Comparison of ENCODE assay signal across 9 mouse cellular contexts in genomic region chr3:62458284-62459013, GRCm38 (mm10). TPM values are rescaled to one million over a fixed set of nuclear protein-coding genes. Genes with fewer than 3 reads are reported as not detected.
DNase-seq lines count a peak whose midpoint lies in the region; ATAC-seq and TF ChIP-seq lines count a peak whose summit lies in the region.
"Had no signal": no experiment of that assay in that cellular context is flagged by ENCODE, and none has a peak within 500 bp of the region (broad histone marks: within the 10 kb centered on the region; RNA-seq: fewer than 3 reads in every experiment).

No protein-coding gene starts in this region.

- H3K4me3 ChIP-seq in embryonic facial prominence, embryonic 11.5 days (ENCODE audit: low read depth, low read length), result no peak overlapping the region
- H3K4me3 ChIP-seq in heart, embryonic 10.5 days, result no peak overlapping the region
- H3K4me3 ChIP-seq in kidney, postnatal 0 days (replicated peaks; ENCODE audit: low read depth, low read length), result no peak overlapping the region
- no peak overlapping the region for H3K4me3 ChIP-seq in liver, adult 2 months (ENCODE audit: insufficient read depth, low read depth, low read length)
- no peak overlapping the region for H3K4me3 ChIP-seq in neural tube, embryonic 12.5 days
- H3K4me3 ChIP-seq: embryonic facial prominence, embryonic 13.5 days had no signal

- H3K36me3 ChIP-seq in embryonic facial prominence, embryonic 11.5 days (replicated peaks; ENCODE audit: control insufficient read depth, insufficient read depth, low read depth, low read length), result peaks cover 4% of the 10 kb centered on the region; the same call in 1 of the 2 replicates
- H3K36me3 ChIP-seq in heart, embryonic 10.5 days, result peaks cover 18% of the 10 kb centered on the region; the same call in 1 of the 2 replicates
- peaks cover 18% of the 10 kb centered on the region for H3K36me3 ChIP-seq in kidney, postnatal 0 days (ENCODE audit: insufficient read depth, low read length)
- H3K36me3 ChIP-seq in liver, adult 2 months (ENCODE audit: control insufficient read depth, insufficient read depth, low read length), result peaks cover 50% of the 10 kb centered on the region
- H3K36me3 ChIP-seq in neural tube, embryonic 12.5 days, result peaks cover 17% of the 10 kb centered on the region

- no peaks in the 10 kb centered on the region for H3K79me2 ChIP-seq in liver, adult 2 months (ENCODE audit: control insufficient read depth, insufficient read depth, low read length)

- WGBS in embryonic facial prominence, embryonic 11.5 days, result 40% methylated on average over 6 of the region's 6 CpGs
- 52% methylated on average over 6 of the region's 6 CpGs for WGBS in heart, embryonic 10.5 days
- 34% methylated on average over 6 of the region's 6 CpGs for WGBS in kidney, postnatal 0 days
- 42% methylated on average over 6 of the region's 6 CpGs for WGBS in liver, adult 2 months
- WGBS in neural tube, embryonic 12.5 days, result 39% methylated on average over 6 of the region's 6 CpGs

- TF ChIP-seq CTCF in kidney, postnatal 0 days (IDR thresholded peaks at IDR 0.05; ENCODE audit: low read depth), result peak; percentile 90
- peak; percentile 67 for TF ChIP-seq CTCF in liver, adult 2 months (IDR thresholded peaks at IDR 0.05; ENCODE audit: low read depth, low read length)

- H3K9me3 ChIP-seq in embryonic facial prominence, embryonic 11.5 days (replicated peaks; ENCODE audit: control insufficient read depth, low read length), result no peaks in the 10 kb centered on the region
- H3K9me3 ChIP-seq in heart, embryonic 10.5 days, result no peaks in the 10 kb centered on the region
- H3K9me3 ChIP-seq in kidney, postnatal 0 days (replicated peaks; ENCODE audit: low read length), result no peaks in the 10 kb centered on the region
- no peaks in the 10 kb centered on the region for H3K9me3 ChIP-seq in neural tube, embryonic 12.5 days
- H3K9me3 ChIP-seq: embryonic facial prominence, embryonic 13.5 days had no signal

- DNase-seq in CD4-positive, CD25-positive, alpha-beta regulatory T cell, adult 2 months (ENCODE audit: low read depth, low spot score), result peak; percentile 56
- peak; percentile 74 for DNase-seq in adrenal gland, postnatal 14 days
- DNase-seq in embryonic facial prominence, embryonic 11.5 days (ENCODE audit: low spot score), result peak; percentile 77
- peak; percentile 80 for DNase-seq in heart, embryonic 10.5 days (ENCODE audit: low spot score)
- DNase-seq in kidney, postnatal 0 days (ENCODE audit: low spot score), result peak; percentile 88
- peak; percentile 64 for DNase-seq in liver, adult 2 months (ENCODE audit: extremely low read depth, low read depth, low spot score)
- DNase-seq in thymus, postnatal 36 days, result peak; percentile 13 to 29

- no peaks in the 10 kb centered on the region for H3K27me3 ChIP-seq in embryonic facial prominence, embryonic 11.5 days (ENCODE audit: control insufficient read depth, insufficient read depth, low read length)
- no peaks in the 10 kb centered on the region for H3K27me3 ChIP-seq in heart, embryonic 10.5 days (ENCODE audit: insufficient read depth, poor library complexity, severe bottlenecking)
- no peaks in the 10 kb centered on the region for H3K27me3 ChIP-seq in kidney, postnatal 0 days (ENCODE audit: insufficient read depth, low read length)
- no peaks in the 10 kb centered on the region for H3K27me3 ChIP-seq in liver, adult 2 months (ENCODE audit: control insufficient read depth, insufficient read depth, low read length)
- no peaks in the 10 kb centered on the region for H3K27me3 ChIP-seq in neural tube, embryonic 12.5 days (replicated peaks)
- H3K27me3 ChIP-seq: embryonic facial prominence, embryonic 13.5 days had no signal

- no peak overlapping the region for H3K4me2 ChIP-seq in embryonic facial prominence, embryonic 11.5 days (ENCODE audit: low read depth, low read length)
- H3K4me2 ChIP-seq in kidney, postnatal 0 days (ENCODE audit: low read length), result no peak overlapping the region
- no peak overlapping the region for H3K4me2 ChIP-seq in neural tube, embryonic 12.5 days (replicated peaks)
- H3K4me2 ChIP-seq: embryonic facial prominence, embryonic 13.5 days had no signal

- no peak overlapping the region for H3K9ac ChIP-seq in embryonic facial prominence, embryonic 11.5 days (replicated peaks; ENCODE audit: low read length)
- H3K9ac ChIP-seq in kidney, postnatal 0 days (ENCODE audit: low read depth, low read length), result no peak overlapping the region
- H3K9ac ChIP-seq in liver, adult 2 months (ENCODE audit: low read depth, low read length), result no peak overlapping the region
- no peak overlapping the region for H3K9ac ChIP-seq in neural tube, embryonic 12.5 days
- H3K9ac ChIP-seq: embryonic facial prominence, embryonic 13.5 days had no signal

- no peak overlapping the region for H3K27ac ChIP-seq in embryonic facial prominence, embryonic 11.5 days (replicated peaks; ENCODE audit: low read depth, low read length)
- H3K27ac ChIP-seq in heart, embryonic 10.5 days, result no peak overlapping the region
- no peak overlapping the region for H3K27ac ChIP-seq in kidney, postnatal 0 days
- 0 out of 2 replicates have a peak overlapping the region, but pooled peaks have one; percentile 4 for H3K27ac ChIP-seq in liver, adult 2 months (replicated peaks; ENCODE audit: insufficient read depth, low read depth, low read length)
- H3K27ac ChIP-seq in neural tube, embryonic 12.5 days, result no peak overlapping the region
- H3K27ac ChIP-seq: embryonic facial prominence, embryonic 13.5 days had no signal

- ATAC-seq in embryonic facial prominence, embryonic 11.5 days (replicated peaks; ENCODE audit: insufficient number of reproducible peaks, low FRiP score, low TSS enrichment, low read depth), result peak; percentile 64; the same call in 1 of the 2 replicates
- peak; percentile 83 for ATAC-seq in kidney, postnatal 0 days (replicated peaks; ENCODE audit: low FRiP score, low read depth)
- ATAC-seq in neural tube, embryonic 12.5 days (ENCODE audit: low FRiP score, low read depth), result 0 out of 2 replicates have a peak, but pooled peaks have one; percentile 49

- no peaks in the 10 kb centered on the region for H3K4me1 ChIP-seq in embryonic facial prominence, embryonic 11.5 days (ENCODE audit: control insufficient read depth, insufficient read depth, low read length)
- H3K4me1 ChIP-seq in heart, embryonic 10.5 days, result no peaks in the 10 kb centered on the region
- H3K4me1 ChIP-seq in kidney, postnatal 0 days (replicated peaks; ENCODE audit: insufficient read depth, low read length), result no peaks in the 10 kb centered on the region
- H3K4me1 ChIP-seq in liver, adult 2 months (ENCODE audit: control insufficient read depth, insufficient read depth, low read length), result no peaks in the 10 kb centered on the region; the same call in 1 of the 2 replicates
- H3K4me1 ChIP-seq in neural tube, embryonic 12.5 days, result peaks cover 24% of the 10 kb centered on the region

- no peak for TF ChIP-seq POLR2A in liver, adult 2 months (IDR thresholded peaks at IDR 0.05; ENCODE audit: extremely low read depth, insufficient read depth, low read length)

RNA-seq across cellular contexts. Expression of gene Dhx36, which starts 48.4 kb away (rescaled TPM):
- total RNA-seq in adrenal gland, postnatal 14 days (2021), result 33.4 and 36.9 TPM in 2 replicates
- polyA plus RNA-seq in embryonic facial prominence, embryonic 11.5 days (2014; fragmentation: Nextera tagmentation; extraction: Ambion mirVana), result 47.8 and 53.4 TPM in 2 replicates
- polyA plus RNA-seq in heart, embryonic 10.5 days (2016; fragmentation: Nextera tagmentation; extraction: Ambion mirVana), result 20.0 and 27.6 TPM in 2 replicates
- polyA plus RNA-seq in kidney, postnatal 0 days (2015; fragmentation: Nextera tagmentation; extraction: Ambion mirVana), result 24.1 and 25.0 TPM in 2 replicates
- 20.6 and 24.5 TPM in 2 replicates for total RNA-seq in liver, adult 2 months (2014; rRNA removed)
- 2.7 and 2.9 TPM in 2 replicates for polyA plus RNA-seq in liver, adult 2 months (2012; rRNA removed)
- 51.5 and 52.7 TPM in 2 replicates for polyA plus RNA-seq in neural tube, embryonic 12.5 days (2016; fragmentation: Nextera tagmentation; extraction: Ambion mirVana)

Comparison
In these comparisons a context has a peak if more than half of its experiments do, and no peak if none do; other contexts are left out.
1. DNase-seq: peak in every context shown above with its lines; median percentile 88 in kidney, postnatal 0 days; 80 in heart, embryonic 10.5 days; 77 in embryonic facial prominence, embryonic 11.5 days; 74 in adrenal gland, postnatal 14 days; 64 in liver, adult 2 months; 56 in CD4-positive, CD25-positive, alpha-beta regulatory T cell, adult 2 months; 21 in thymus, postnatal 36 days.